ENCODE assay signal across 3 mouse cellular contexts in the genomic region with DNA sequence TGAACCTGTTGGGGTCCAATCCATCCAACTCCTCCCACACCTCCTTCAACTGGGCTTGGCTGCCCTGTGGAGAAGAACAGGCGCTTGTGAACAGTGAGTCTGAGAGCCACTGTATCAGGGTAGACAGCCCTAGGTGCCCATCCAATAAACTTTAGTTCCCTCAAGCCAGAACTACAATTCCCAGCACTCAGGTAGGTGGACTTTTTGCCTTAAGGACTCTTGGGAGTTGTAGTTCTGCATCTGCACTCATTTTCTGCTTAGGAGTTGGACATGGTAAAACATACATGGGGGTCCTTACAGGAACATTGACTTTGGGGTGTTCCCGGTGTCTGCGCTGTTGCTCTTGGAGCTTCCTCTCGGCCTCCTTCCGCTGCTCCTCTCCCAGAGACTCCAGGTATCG.
TF ChIP-seq lines count a peak whose summit lies in the region.

No protein-coding gene starts in this region.

TF ChIP-seq in CH12.LX, 34 proteins besides CTCF, POLR2A, EP300 and RAD21 (continued from another document):
- no peak for TF ChIP-seq ZMIZ1 (IDR thresholded peaks at IDR 0.05; ENCODE audit: low read depth, low read length)
- TF ChIP-seq MYC (IDR thresholded peaks at IDR 0.05; ENCODE audit: low read depth, low read length): no peak
- no peak for TF ChIP-seq SMC3 (IDR thresholded peaks at IDR 0.05; ENCODE audit: low read depth, low read length)
- no peak for TF ChIP-seq ZNF384 (IDR thresholded peaks at IDR 0.05; ENCODE audit: low read depth, low read length)
- 0 out of 2 replicates have a peak, but pooled peaks have one; percentile 33 for TF ChIP-seq HCFC1 (IDR thresholded peaks at IDR 0.05; ENCODE audit: low read depth, low read length)

TF ChIP-seq in ES-E14, 5 proteins besides CTCF, POLR2A, EP300 and RAD21 (continued from another document):
- TF ChIP-seq CHD2 (IDR thresholded peaks at IDR 0.05; ENCODE audit: low read depth, low read length) (no peak), ZC3H11A (IDR thresholded peaks at IDR 0.05; ENCODE audit: borderline replicate concordance, low read depth, low read length) (no peak), MAFK (IDR thresholded peaks at IDR 0.05; ENCODE audit: insufficient read depth, low read depth, low read length) (no peak)
TF ChIP-seq in ES-E14: peak in this region for 1.

TF ChIP-seq in MEL, 35 proteins besides CTCF, POLR2A, EP300 and RAD21 (continued from another document):
- peak; percentile 74 for TF ChIP-seq HCFC1 (IDR thresholded peaks at IDR 0.05; ENCODE audit: low read depth, low read length)
